Mouse (Mus musculus) inflammation-experienced regulatory T-cells, adult 6 months (primary cell): ENCODE data around the gene Vmn1r19. TPM values are rescaled to one million over a fixed set of nuclear protein-coding genes. Genes with fewer than 3 reads are reported as not detected.
"Not testable (repeated sequence)": the region's sequence is repeated elsewhere in the genome, so short reads cannot be mapped to it uniquely, and the experiment has no call there.

ENCODE experiments used
- ATAC-seq: one replicate; pipeline ENCODE4 v1.8.0; 2017
- polyA plus RNA-seq, 3 experiments: library from polyadenylated mRNA; unstranded; fragments of 100-300 nt; shearing (Covaris generic); gene quantifications; one replicate each; pipeline ENCODE4 v1.2.1; 2017

Vmn1r19 gene
- polyA plus RNA-seq, result not detected

- not testable (repeated sequence) for ATAC-seq
Measured at GRCm38 (mm10) chr6:57403480-57403879, at the start of gene Vmn1r19. Vmn1r19 (plus strand) TSS chr6:57403780.

- no peak for ATAC-seq
Measured at GRCm38 (mm10) chr6:57356864-57357263, 46.7 kb upstream of the Vmn1r19 start.

- no peak for ATAC-seq
Measured at GRCm38 (mm10) chr6:57363627-57364026, 40.0 kb upstream of the Vmn1r19 start, which contains the start of gene Vmn1r17. Vmn1r17 (minus strand) TSS chr6:57363727.

- ATAC-seq, result not testable (repeated sequence)
Measured at GRCm38 (mm10) chr6:57365866-57366265, 37.7 kb upstream of the Vmn1r19 start.

- ATAC-seq, result no peak
Measured at GRCm38 (mm10) chr6:57367496-57367895, 36.1 kb upstream of the Vmn1r19 start.

GRCm38 (mm10) chr6:57395683-57396082 lies 7.9 kb upstream of the Vmn1r19 start, which contains the start of gene Vmn1r18:
Vmn1r18 (minus strand) TSS chr6:57395783.
- ATAC-seq, result no peak

GRCm38 (mm10) chr6:57428630-57429029 lies 25.1 kb downstream of the Vmn1r19 start, which contains the start of gene Vmn1r20:
Vmn1r20 (plus strand) TSS chr6:57428930.
- no peak for ATAC-seq

- ATAC-seq, result peak; percentile 46
Measured at GRCm38 (mm10) chr6:57431196-57431595, 27.6 kb downstream of the Vmn1r19 start.

Other genes with a start within 250 kb of the Vmn1r19 start
- gene Vmn1r12, start 246.9 kb upstream of the Vmn1r19 start, polyA plus RNA-seq, result not detected
- 1 to 10 TPM in 1 of 3 experiments, under 1 TPM in 1, not detected in 1; 0.55 to 1.5 TPM for gene Vmn1r13, start 200.5 kb upstream of the Vmn1r19 start, polyA plus RNA-seq
- gene Vmn1r14, start 172.1 kb upstream of the Vmn1r19 start, polyA plus RNA-seq, result under 1 TPM in 1 of 3 experiments, not detected in 2; 0.08 TPM
- under 1 TPM in 1 of 3 experiments, not detected in 2; 0.21 TPM for gene Vmn1r15, start 145.8 kb upstream of the Vmn1r19 start, polyA plus RNA-seq
- not detected for gene Vmn1r16, start 74.3 kb upstream of the Vmn1r19 start, polyA plus RNA-seq
- not detected for gene Vmn1r17, start 40.1 kb upstream of the Vmn1r19 start, polyA plus RNA-seq
- not detected for gene Vmn1r18, start 8.0 kb upstream of the Vmn1r19 start, polyA plus RNA-seq
- not detected for gene Vmn1r20, start 25.1 kb downstream of the Vmn1r19 start, polyA plus RNA-seq
- gene Ppm1k, start 131.7 kb downstream of the Vmn1r19 start, polyA plus RNA-seq, result 10 to 100 TPM; 12.9 to 22.8 (median 20.5) TPM
- 10 to 100 TPM; 18.3 to 35.1 (median 24.0) TPM for gene Herc6, start 177.2 kb downstream of the Vmn1r19 start, polyA plus RNA-seq